Mouse (Mus musculus): ENCODE measurements at regions not wholly inside any gene's neighbourhood (a gene's known extent, or its start where the extent isn't known, plus 50 kb on each side); places are given as distances from the start of the nearest gene placed in this dataset.

DNA sequence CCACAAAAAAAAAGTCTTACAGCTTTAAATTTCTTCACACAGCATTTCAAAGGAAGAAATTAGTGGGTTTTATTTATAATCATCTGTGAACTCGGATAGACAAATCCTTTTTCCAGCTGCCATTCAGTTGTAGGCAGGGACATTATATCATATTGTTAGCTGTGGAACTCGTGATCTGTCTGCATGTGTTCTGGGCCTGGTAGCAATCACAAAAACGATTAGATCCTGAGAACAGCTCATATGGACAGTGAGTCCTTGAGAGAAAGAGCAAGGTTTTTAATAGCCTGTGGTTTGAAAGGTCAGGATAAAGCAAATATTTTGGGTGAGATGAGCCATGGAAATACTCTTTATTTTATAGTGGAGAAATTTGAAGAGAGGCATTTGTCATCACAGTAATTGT is 63.2 kb downstream of the Fam110c start:
- no peaks in the 10 kb centered on the region for H3K36me3 ChIP-seq (replicated peaks in 1 of 2; ENCODE audit: control insufficient read depth in 1 of 2, insufficient read depth in 1 of 2, low read length in 1 of 2)
- in situ Hi-C loops (cut with MboI; ENCODE audit: low pct_ligation_motif_present, low pct_unique_long_range_greater_than_20kb, low sequenced_read_pairs) = no loop called here
- H3K27ac ChIP-seq (ENCODE audit: insufficient read depth, low read depth) = no peak overlapping the region
- H3K4me2 ChIP-seq (ENCODE audit: insufficient read depth, low read depth, poor library complexity, severe bottlenecking) = no peak overlapping the region
- TF ChIP-seq ZNF384 (IDR thresholded peaks at IDR 0.05; ENCODE audit: low read depth, low read length) (no peak), MEF2A (IDR thresholded peaks at IDR 0.05; ENCODE audit: borderline replicate concordance, low read depth, low read length) (no peak), HCFC1 (IDR thresholded peaks at IDR 0.05; ENCODE audit: low read depth, low read length) (no peak), ZMIZ1 (IDR thresholded peaks at IDR 0.05; ENCODE audit: low read depth, low read length) (no peak), BHLHE40 (IDR thresholded peaks at IDR 0.05; ENCODE audit: low read depth, low read length) (no peak), SIN3A (IDR thresholded peaks at IDR 0.05; ENCODE audit: low read length) (no peak), CTCF (conservative IDR thresholded peaks at IDR 0.05 in 1 of 2, IDR thresholded peaks at IDR 0.05 in 1 of 2; ENCODE audit: low read depth in 2 of 2, low read length in 2 of 2) (no peak), GABPA (IDR thresholded peaks at IDR 0.05; ENCODE audit: insufficient replicate concordance, low read depth, low read length) (no peak), TBP (conservative IDR thresholded peaks at IDR 0.05; ENCODE audit: low read depth, low read length) (no peak), TCF12 (IDR thresholded peaks at IDR 0.05; ENCODE audit: low read depth, low read length) (no peak)
- H3K4me1 ChIP-seq (ENCODE audit: control insufficient read depth in 1 of 2, insufficient read depth in 2 of 2) = peaks cover 0 to 6% of the 10 kb centered on the region in 2 experiments; a peak in 1 of 4 replicates
- DNase-seq (ENCODE audit: extremely low read depth) = no peak
- no peak overlapping the region for H3K4me3 ChIP-seq (replicated peaks in 1 of 3; ENCODE audit: low read depth in 2 of 3, low read length in 2 of 3, poor library complexity in 1 of 3)
- H3K9me3 ChIP-seq (replicated peaks; ENCODE audit: low read length) = no peaks in the 10 kb centered on the region
- no peaks in the 10 kb centered on the region for H3K79me2 ChIP-seq (replicated peaks; ENCODE audit: control insufficient read depth, extremely low read depth, insufficient read depth, poor library complexity, severe bottlenecking)
- no peak overlapping the region for H3K9ac ChIP-seq (ENCODE audit: insufficient read depth, low read depth)
- no peaks in the 10 kb centered on the region for H3K27me3 ChIP-seq (replicated peaks)
- dilution Hi-C loops (cut with MboI; ENCODE audit: extremely low pct_ligation_motif_present, extremely low pct_unique_long_range_greater_than_20kb, low sequenced_read_pairs) = no loop called here

DNA sequence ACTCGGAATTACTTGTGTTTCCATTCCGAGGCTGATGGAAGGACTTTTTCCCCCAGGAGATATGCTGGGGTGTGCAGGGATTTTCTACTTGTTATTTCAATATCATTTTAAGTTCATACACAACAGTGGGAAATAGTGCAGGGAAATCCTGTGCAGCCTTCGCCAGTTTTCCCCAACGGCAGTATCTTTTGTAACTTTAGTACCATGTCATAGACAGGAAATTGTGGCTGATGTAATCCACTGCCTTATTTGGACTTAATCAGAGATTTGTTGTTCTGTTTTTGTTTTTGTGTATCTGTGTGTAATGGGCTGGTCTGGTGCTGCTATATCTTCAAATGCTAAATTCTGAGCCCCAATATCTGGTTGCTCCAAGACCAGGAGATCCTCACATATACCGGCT is 63.8 kb downstream of the Fam110c start:
- Histone ChIP-seq H3K27me3 (replicated peaks) (no peaks in the 10 kb centered on the region), H3K79me2 (replicated peaks; ENCODE audit: control insufficient read depth, extremely low read depth, insufficient read depth, poor library complexity, severe bottlenecking) (no peaks in the 10 kb centered on the region), H3K9me3 (replicated peaks; ENCODE audit: low read length) (no peaks in the 10 kb centered on the region), H3K9ac (ENCODE audit: insufficient read depth, low read depth) (no peak overlapping the region), H3K4me2 (ENCODE audit: insufficient read depth, low read depth, poor library complexity, severe bottlenecking) (no peak overlapping the region), H3K36me3 (replicated peaks in 1 of 2; ENCODE audit: control insufficient read depth in 1 of 2, insufficient read depth in 1 of 2, low read length in 1 of 2) (no peaks in the 10 kb centered on the region), H3K4me3 (replicated peaks in 1 of 3; ENCODE audit: low read depth in 2 of 3, low read length in 2 of 3, poor library complexity in 1 of 3) (no peak overlapping the region), H3K27ac (ENCODE audit: insufficient read depth, low read depth) (no peak overlapping the region), H3K4me1 (ENCODE audit: control insufficient read depth in 1 of 2, insufficient read depth in 2 of 2) (peaks cover 0 to 6% of the 10 kb centered on the region in 2 experiments; a peak in 1 of 4 replicates)
- in situ Hi-C loops (cut with MboI; ENCODE audit: low pct_ligation_motif_present, low pct_unique_long_range_greater_than_20kb, low sequenced_read_pairs) = no loop called here
- TF ChIP-seq CTCF (conservative IDR thresholded peaks at IDR 0.05 in 1 of 2, IDR thresholded peaks at IDR 0.05 in 1 of 2; ENCODE audit: low read depth in 2 of 2, low read length in 2 of 2) (no peak), CHD1 (IDR thresholded peaks at IDR 0.05; ENCODE audit: low read depth, low read length) (no peak), MAX (IDR thresholded peaks at IDR 0.05; ENCODE audit: low read length) (no peak), POLR2AphosphoS2 (IDR thresholded peaks at IDR 0.05; ENCODE audit: low read depth, low read length) (no peak), ZMIZ1 (IDR thresholded peaks at IDR 0.05; ENCODE audit: low read depth, low read length) (no peak), MXI1 (IDR thresholded peaks at IDR 0.05; ENCODE audit: low read depth, low read length) (no peak), KAT2A (IDR thresholded peaks at IDR 0.05; ENCODE audit: insufficient replicate concordance, low read length) (no peak), USF1 (IDR thresholded peaks at IDR 0.05; ENCODE audit: low read depth, low read length) (no peak), IRF4 (IDR thresholded peaks at IDR 0.05; ENCODE audit: low read depth, low read length) (no peak), ZC3H11A (IDR thresholded peaks at IDR 0.05; ENCODE audit: low read depth, low read length) (no peak), ZNF384 (IDR thresholded peaks at IDR 0.05; ENCODE audit: low read depth, low read length) (no peak)
- dilution Hi-C loops (cut with MboI; ENCODE audit: extremely low pct_ligation_motif_present, extremely low pct_unique_long_range_greater_than_20kb, low sequenced_read_pairs) = no loop called here
- DNase-seq (ENCODE audit: extremely low read depth) = no peak
